Mouse (Mus musculus): ENCODE measurements around the gene Rs1.

GRCm38 (mm10) chrX:160735650-160736049 is 32.2 kb upstream of the Rs1 start, which contains the start of gene Ppef1:
- TF ChIP-seq CTCF (IDR thresholded peaks at IDR 0.05; ENCODE audit: low read depth): no peak
- no peak for TF ChIP-seq EP300 (IDR thresholded peaks at IDR 0.05; ENCODE audit: low read depth)
